ENCODE assay signal across 8 mouse cellular contexts in the genomic region with DNA sequence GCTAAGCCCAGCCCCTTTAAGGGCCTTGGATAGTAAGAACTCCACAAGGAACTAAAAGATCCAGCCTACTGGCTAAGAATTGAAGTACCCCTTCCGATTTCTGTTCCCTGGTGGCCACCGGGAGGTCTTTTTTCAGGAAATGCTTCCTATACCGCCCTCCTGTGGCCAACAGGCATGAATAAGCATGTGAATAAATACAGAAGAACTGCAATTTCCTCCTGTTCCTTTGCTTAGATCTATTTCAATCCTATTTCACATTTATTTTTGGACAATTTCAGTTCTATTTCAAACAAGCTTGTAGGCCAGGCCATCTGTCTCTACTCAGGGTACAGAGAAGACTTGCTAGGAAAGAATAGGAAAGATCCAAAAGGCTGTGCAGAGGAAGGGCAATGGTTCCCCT. TPM values are rescaled to one million over a fixed set of nuclear protein-coding genes. Genes with fewer than 3 reads are reported as not detected.
DNase-seq lines count a peak whose midpoint lies in the region; ATAC-seq lines count a peak whose summit lies in the region.

No protein-coding gene starts in this region.

- ATAC-seq in monocyte, adult 5-6 weeks (replicated peaks; ENCODE audit: insufficient number of reproducible peaks, low FRiP score, low TSS enrichment, poor library complexity, severe bottlenecking), result no peak

- peak; percentile 46 for DNase-seq in layer of hippocampus, adult 9-11 months
- DNase-seq in layer of hippocampus, adult 9-10 months (ENCODE audit: low spot score), result no peak
- peak; percentile 34 for DNase-seq in MN1 (ENCODE audit: low spot score)
- DNase-seq in c-Kit-positive CD71-positive TER-119-positive erythroid progenitor cells, embryonic 14.5 days (ENCODE audit: low spot score), result peak; percentile 8
- peak; percentile 2 to 13 for DNase-seq in gastrocnemius, adult 8-10 months (ENCODE audit: low spot score in 2 of 2)
- peak; percentile 57 to 64 for DNase-seq in layer of hippocampus, postnatal 10 days (ENCODE audit: low spot score in 2 of 2)
- peak; percentile 62 for DNase-seq in retina, embryonic 14.5 days (ENCODE audit: low spot score)

RNA-seq across cellular contexts. Expression of a gene that starts 20.7 kb away (rescaled TPM):
- 10 to 100 TPM; 13.4 to 14.3 (median 14.0) TPM for total RNA-seq in gastrocnemius, adult 8-10 months (2022)
- total RNA-seq in layer of hippocampus, postnatal 10 days (2021), result 100 to 1,000 TPM; 139 to 150 TPM
- total RNA-seq in monocyte, adult 5-6 weeks (2017), result 0.53 to 2.9 TPM in 2 of 3 replicates, not detected in the other

Comparison
In these comparisons a context has a peak if more than half of its experiments do, and no peak if none do; other contexts are left out.
1. RNA of a gene that starts 20.7 kb away (total RNA-seq): 139 to 150 TPM in layer of hippocampus, postnatal 10 days; 13.4 to 14.3 TPM in gastrocnemius, adult 8-10 months and 0.53 to 2.9 TPM in monocyte, adult 5-6 weeks; every median in the first group is over 4 times any median in the second.